Mouse (Mus musculus) left cerebral cortex, adult 9 months (tissue): Measurements from ENCODE around the gene Gm11115.

ENCODE experiments used
- DNase-seq, 2 experiments: peaks; one replicate each; pipeline ENCODE4 v3.0.0; 2022; ENCODE audit warnings: low spot score in 2 of 2

The Gm11115 gene

GRCm38 (mm10) chr5:88153999-88154398 is at the start of gene Gm11115:
Gene Gm11115 (minus strand): TSS chr5:88154099.
- DNase-seq, result no peak

DNA sequence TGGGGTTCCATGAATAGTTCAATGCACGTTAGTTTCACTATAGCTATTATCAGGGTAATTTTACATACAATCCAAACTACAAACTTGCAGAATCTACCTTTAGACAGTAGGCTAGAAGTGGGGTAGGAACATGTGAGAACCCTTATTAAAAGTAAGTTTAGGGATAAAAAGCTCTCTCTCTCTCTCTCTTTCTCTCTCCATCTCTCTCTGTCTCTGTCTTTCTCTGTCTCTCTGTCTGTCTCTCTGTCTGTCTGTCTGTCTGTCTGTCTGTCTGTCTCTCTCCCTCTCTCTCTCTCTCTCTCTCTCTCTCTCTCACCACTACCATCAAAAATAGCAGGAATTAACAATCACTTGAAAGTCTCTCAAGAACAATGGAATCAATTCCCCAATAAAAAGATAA is 42.5 kb downstream of the Gm11115 start, which contains the start of gene Gm11116:
Gene Gm11116, minus strand, starts transcription at position 101 of the 400 bp plus-strand sequence.
- no peak for DNase-seq
